Mouse (Mus musculus): ENCODE results near the gene Clpp.

DNA sequence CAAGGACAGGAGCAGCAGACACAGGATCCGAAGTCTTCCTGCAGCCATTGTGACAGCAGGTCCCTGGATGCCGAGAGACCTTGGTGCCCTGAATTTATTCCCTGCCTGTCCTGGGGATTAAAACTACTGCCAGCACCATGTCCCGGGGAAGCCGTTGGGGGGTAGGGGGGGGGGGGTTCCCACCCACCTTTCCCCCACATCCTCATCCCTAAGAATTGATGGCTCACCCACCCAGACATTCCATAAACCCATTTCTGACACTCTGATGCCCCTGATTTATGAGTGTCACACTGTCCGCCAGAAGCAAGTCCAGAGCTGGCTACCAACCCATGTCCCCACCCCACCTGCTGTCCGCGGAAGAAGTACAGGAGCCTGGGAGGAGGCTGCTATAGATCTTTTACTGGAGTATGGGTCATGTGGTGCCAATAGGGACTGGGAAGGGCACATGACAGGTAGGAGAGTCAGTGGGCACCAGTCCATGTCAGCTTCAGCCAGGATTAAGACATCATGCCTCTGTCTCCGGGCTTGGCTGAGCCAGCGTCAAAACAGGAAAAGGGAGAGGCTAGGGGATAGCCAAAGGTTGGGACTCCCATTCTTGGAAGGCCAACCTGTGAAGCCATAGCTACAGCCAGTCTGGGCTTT is 10.0 kb downstream of the Clpp start, which contains the start of gene Pspn:
- no peak for TF ChIP-seq CTCF (IDR thresholded peaks at IDR 0.05; ENCODE audit: extremely low read depth, insufficient read length, insufficient replicate concordance, low read depth, low read length)
- TF ChIP-seq POLR2A (IDR thresholded peaks at IDR 0.05; ENCODE audit: low read depth, low read length): no peak
